Mouse (Mus musculus) liver, postnatal 0 days (tissue): ENCODE measurements around the gene Msi2.

Experiments
- CTCF ChIP-seq: sonication (generic); IDR thresholded peaks from 2 replicates; pipeline ENCODE4 v1.5.1; 2016; ENCODE audit warnings: antibody characterized with exemption, low read depth
- EP300 ChIP-seq: IDR thresholded peaks from 2 replicates; pipeline ENCODE4 v1.6.1; 2016; ENCODE audit warnings: antibody characterized with exemption, low read depth, mild to moderate bottlenecking

DNA sequence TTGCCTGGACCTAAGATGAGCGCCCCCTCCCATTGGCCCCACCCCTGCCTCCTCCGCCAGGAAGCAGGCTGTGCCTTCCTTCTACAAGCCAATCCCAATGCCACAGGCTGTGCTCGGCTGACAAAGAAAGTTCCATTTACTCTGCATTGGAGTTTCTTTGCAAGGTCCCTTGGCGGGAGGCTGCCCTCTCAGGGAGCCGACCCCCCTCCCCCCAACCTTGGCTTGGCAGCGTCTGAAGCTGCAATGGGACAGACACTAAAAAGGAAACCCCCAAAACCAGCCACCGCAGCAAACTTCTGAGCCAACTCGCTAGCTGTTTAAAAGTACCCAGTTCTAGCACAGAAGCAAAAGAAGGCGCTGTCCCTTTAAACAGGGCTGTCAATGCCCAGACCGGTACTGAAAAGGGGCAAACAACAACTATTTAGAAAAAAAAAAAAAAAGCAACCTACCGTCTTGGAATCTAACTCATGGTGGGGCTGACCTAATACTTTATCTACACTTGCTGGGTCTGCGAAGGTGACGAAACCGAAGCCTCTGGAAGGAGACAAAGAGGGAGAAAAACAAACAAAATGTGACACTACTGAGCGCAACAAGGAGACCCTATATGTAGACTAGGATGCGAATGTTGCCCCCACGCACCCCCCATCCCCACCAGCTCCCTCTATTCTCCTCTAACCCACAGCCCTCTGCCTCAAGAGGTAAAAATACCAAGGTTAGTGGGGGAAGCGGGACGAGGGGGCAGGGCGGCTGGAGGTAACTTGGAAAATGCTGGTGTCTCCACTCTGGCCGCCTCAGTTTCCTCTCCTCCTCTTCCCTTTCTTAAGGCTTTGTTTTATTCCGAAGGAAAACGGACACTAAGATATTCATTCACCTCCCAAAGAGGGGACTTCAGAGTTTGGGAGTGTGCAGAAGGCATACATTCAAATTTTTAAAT lies 2.0 kb downstream of the Msi2 start:
- TF ChIP-seq EP300 (no peak), CTCF (no peak)
